Mouse (Mus musculus): Measurements from ENCODE around the gene Zfp697. TPM values are rescaled to one million over a fixed set of nuclear protein-coding genes. Genes with fewer than 3 reads are reported as not detected.
A peak's percentile ranks its signal among the peaks of the same experiment; 100 is the strongest.
"Not testable (repeated sequence)": the region's sequence is repeated elsewhere in the genome, so short reads cannot be mapped to it uniquely, and the experiment has no call there.

Gene Zfp697
- total RNA-seq, 2 experiments from 2014 or later: 0.36 to 3.5 TPM

- ATAC-seq (replicated peaks; ENCODE audit: poor library complexity, severe bottlenecking): no peak
Measured at GRCm38 (mm10) chr3:98613963-98614362, 231.7 kb downstream of the Zfp697 start.

GRCm38 (mm10) chr3:98614406-98614927 is 232.2 kb downstream of the Zfp697 start:
- ATAC-seq (replicated peaks; ENCODE audit: poor library complexity, severe bottlenecking): not testable (repeated sequence)

DNA sequence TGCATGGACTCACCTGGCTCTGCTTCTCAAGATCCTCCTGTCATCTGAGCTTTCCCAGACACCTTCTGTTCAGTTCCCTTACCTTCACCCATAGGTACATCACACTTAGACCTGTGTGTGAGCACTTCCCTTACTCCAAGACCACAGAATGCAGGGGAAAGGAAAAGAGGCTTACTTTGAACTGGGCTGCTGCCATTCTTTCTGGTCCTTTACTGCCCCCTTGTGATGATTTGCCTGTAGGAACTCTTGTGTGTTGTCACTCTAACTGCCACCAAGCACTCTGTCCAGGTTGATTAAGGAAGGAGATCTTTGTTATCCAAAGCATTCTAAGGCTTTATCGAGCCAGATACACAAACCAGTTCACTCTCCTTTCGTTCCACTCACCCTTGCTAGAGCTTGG is 234.0 kb downstream of the Zfp697 start:
- peak; percentile 79 for ATAC-seq (replicated peaks; ENCODE audit: poor library complexity, severe bottlenecking)

GRCm38 (mm10) chr3:98616786-98617185 is 234.5 kb downstream of the Zfp697 start:
- peak; percentile 69 for ATAC-seq (replicated peaks; ENCODE audit: poor library complexity, severe bottlenecking)

GRCm38 (mm10) chr3:98629633-98630032 is 247.4 kb downstream of the Zfp697 start:
- ATAC-seq (replicated peaks; ENCODE audit: poor library complexity, severe bottlenecking): no peak

DNA sequence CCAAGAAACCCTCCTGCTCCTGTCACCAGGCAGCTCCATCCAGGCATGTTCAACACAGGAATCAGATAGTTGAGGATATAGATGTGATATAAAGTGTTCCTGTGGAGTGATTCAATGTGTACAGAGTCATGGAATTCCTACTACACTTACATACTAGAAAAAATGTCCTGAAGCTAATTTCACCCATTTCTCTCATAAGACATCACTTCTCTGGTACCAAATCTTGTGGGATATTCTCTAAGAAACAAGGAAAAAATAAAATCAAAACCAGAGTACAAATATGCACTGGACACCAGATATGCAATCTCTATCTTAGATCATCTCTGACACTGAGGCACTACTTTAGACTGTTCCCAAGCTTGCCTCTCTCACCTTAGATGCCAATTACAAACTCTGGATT is 247.9 kb downstream of the Zfp697 start, which contains the start of gene Hsd3b5:
TSS of gene Hsd3b5 (minus strand) at position 101 of the 400 bp plus-strand sequence.
- ATAC-seq (replicated peaks; ENCODE audit: poor library complexity, severe bottlenecking): no peak

- ATAC-seq (replicated peaks; ENCODE audit: poor library complexity, severe bottlenecking): no peak
Measured at GRCm38 (mm10) chr3:98635145-98635544, 252.9 kb downstream of the Zfp697 start.

- ATAC-seq (replicated peaks; ENCODE audit: poor library complexity, severe bottlenecking): no peak
Measured at GRCm38 (mm10) chr3:98680786-98681185, 298.5 kb downstream of the Zfp697 start.

- ATAC-seq (replicated peaks; ENCODE audit: poor library complexity, severe bottlenecking): no peak
Measured at GRCm38 (mm10) chr3:98682401-98682800, 300.1 kb downstream of the Zfp697 start.

DNA sequence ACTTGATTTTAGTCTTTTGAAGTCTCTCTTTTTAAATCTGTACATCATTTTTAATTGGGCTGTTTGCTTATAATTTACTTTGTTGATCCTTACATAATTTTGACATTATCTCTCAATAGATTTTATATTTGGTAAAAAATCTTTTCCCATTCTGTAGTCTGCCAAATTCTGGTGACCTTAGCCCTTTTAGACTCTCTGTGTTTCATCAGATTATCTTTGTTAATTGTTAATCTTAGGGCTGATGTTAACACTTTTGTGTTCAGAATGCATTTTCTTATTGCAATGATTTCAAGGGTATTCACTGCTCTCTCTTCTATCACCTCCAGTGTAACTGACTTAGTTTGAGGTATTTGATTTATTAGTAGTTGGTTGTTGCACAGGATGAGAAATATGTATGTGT is 338.5 kb downstream of the Zfp697 start:
- ATAC-seq (replicated peaks; ENCODE audit: poor library complexity, severe bottlenecking): no peak

DNA sequence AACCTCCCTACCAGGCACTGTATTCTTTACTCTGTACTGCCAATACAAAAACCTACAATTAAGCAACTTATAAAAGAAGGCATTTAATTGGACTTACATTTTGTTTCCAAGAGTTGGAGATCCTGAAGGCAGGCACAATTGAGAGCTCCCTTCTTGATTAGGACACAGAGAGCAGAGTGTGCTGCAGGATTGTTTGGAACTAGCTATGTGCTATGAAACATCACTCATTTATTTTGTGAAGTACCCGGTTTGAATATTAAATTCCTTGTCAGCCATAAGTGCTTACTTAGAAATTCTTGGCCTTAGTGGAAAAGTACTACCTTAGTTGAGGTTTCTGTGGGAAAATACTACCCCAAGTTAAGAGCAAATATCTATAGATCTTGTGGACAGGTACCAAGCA is 342.1 kb downstream of the Zfp697 start, which contains the start of gene Hsd3b2:
TSS of gene Hsd3b2 (minus strand) at position 168 of the 400 bp plus-strand sequence.
- ATAC-seq (replicated peaks; ENCODE audit: poor library complexity, severe bottlenecking): no peak

DNA sequence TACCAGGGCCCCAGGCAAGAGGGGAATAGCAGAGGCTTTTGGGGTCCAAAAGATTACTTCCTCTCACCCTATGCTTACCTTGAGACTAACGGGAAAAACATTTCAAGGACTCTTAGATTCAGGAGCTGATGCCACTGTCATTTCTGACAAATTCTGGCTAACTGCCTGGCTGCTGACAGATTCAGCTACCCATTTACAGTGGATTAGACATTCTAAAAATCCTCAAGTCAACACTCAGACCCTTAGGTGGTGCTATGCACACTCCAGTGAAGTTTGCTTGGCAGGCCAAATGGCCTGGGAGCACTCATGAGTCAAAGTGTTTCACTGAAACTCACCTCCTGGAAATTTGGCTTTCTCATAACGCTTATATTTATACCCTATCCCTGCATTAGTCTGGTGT is 344.0 kb downstream of the Zfp697 start:
- ATAC-seq (replicated peaks; ENCODE audit: poor library complexity, severe bottlenecking): no peak

GRCm38 (mm10) chr3:98733724-98734123 is 351.5 kb downstream of the Zfp697 start:
- ATAC-seq (replicated peaks; ENCODE audit: poor library complexity, severe bottlenecking): no peak

- ATAC-seq (replicated peaks; ENCODE audit: poor library complexity, severe bottlenecking): no peak
Measured at GRCm38 (mm10) chr3:98734340-98734739, 352.1 kb downstream of the Zfp697 start.

- ATAC-seq (replicated peaks; ENCODE audit: poor library complexity, severe bottlenecking): not testable (repeated sequence)
Measured at GRCm38 (mm10) chr3:98741043-98741442, 358.8 kb downstream of the Zfp697 start.

- ATAC-seq (replicated peaks; ENCODE audit: poor library complexity, severe bottlenecking): no peak
Measured at GRCm38 (mm10) chr3:98752171-98752570, 369.9 kb downstream of the Zfp697 start.

- ATAC-seq (replicated peaks; ENCODE audit: poor library complexity, severe bottlenecking): no peak
Measured at GRCm38 (mm10) chr3:98756836-98757235, 374.6 kb downstream of the Zfp697 start.

- no peak for ATAC-seq (replicated peaks; ENCODE audit: poor library complexity, severe bottlenecking)
Measured at GRCm38 (mm10) chr3:98764155-98764554, 381.9 kb downstream of the Zfp697 start.

- ATAC-seq (replicated peaks; ENCODE audit: poor library complexity, severe bottlenecking): no peak
Measured at GRCm38 (mm10) chr3:98780921-98781320, 398.7 kb downstream of the Zfp697 start.

- ATAC-seq (replicated peaks; ENCODE audit: poor library complexity, severe bottlenecking): no peak
Measured at GRCm38 (mm10) chr3:98782181-98782868, 400.1 kb downstream of the Zfp697 start.

- no peak for ATAC-seq (replicated peaks; ENCODE audit: poor library complexity, severe bottlenecking)
Measured at GRCm38 (mm10) chr3:98786551-98786950, 404.3 kb downstream of the Zfp697 start.
